Mouse (Mus musculus): ENCODE results near the gene Kmt5a. TPM values are rescaled to one million over a fixed set of nuclear protein-coding genes. Genes with fewer than 3 reads are reported as not detected.

The Kmt5a gene
- polyA plus RNA-seq, 1 experiment = 34.4 TPM

DNA sequence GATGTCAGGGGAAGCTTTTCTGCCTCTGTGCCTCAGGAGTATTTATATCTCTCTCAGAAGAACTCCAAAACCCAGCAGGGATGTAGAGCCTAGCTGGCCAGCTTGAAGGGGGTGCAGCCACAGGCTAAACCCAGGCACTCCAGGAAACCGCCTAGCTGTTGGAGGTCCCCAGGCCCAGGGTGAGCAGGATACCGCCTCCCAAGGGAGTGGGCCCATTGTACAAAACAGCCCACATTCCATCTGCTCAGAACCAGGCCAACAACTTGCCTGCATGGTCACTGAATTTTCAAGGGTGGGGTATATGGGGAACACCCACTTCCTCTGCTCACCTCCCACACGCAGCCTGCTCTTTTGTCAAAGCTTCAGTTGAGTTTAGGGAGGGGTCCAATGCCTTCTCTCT is 60.8 kb downstream of the Kmt5a start:
- no peaks in the 10 kb centered on the region for H3K9me3 ChIP-seq (ENCODE audit: control insufficient read depth, low read length)
- H3K27me3 ChIP-seq (ENCODE audit: control insufficient read depth) = no peaks in the 10 kb centered on the region; the same call in 1 of the 2 replicates
- TF ChIP-seq TAL1 (IDR thresholded peaks at IDR 0.05; ENCODE audit: low read length) = no peak
- no peak for TF ChIP-seq GATA1 (IDR thresholded peaks at IDR 0.05; ENCODE audit: low read length)
- H3K4me3 ChIP-seq (replicated peaks) = no peak overlapping the region
- H3K4me1 ChIP-seq (ENCODE audit: control insufficient read depth) = peaks cover 27% of the 10 kb centered on the region
- no peaks in the 10 kb centered on the region for H3K36me3 ChIP-seq (ENCODE audit: control insufficient read depth)

DNA sequence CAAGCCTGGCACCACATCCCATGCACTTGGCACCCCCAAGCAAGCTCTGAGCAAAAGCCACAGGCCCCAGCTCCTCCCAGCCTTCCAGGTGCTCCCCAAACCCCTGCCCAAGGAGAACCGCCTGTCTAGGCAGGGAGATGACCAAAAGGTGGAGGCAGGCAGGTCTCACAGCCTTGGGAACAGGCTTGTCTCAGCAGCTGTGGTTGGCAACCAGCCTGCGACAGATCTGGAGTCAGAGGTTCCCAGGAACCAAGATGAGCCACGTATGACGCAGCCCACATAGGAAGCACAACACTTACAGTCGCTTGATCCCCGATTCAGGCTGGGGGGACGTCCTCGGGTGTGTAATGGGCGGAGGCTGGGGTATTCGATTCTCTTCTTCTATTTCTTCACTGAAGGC is 61.8 kb downstream of the Kmt5a start:
- H3K27me3 ChIP-seq (ENCODE audit: control insufficient read depth) = no peaks in the 10 kb centered on the region; the same call in 1 of the 2 replicates

DNA sequence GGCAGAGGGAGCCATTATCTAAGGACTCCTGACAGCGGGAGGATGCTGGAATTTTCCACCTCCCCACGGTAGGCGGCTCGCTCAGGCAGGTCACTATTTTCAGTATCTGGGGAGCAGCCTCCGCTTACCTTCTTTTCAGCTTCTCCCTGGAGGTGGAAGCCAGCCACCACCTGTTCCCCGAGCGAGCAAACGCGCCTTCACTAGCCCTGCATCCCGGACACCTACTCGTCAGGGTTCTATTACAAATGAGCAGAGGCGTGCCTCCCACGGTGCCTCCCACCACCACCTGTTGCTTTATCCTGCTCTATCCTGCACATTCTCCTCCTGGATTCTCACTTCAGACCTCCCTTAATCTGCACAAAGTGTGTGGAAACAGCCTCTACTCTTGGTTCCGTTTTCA is 64.0 kb downstream of the Kmt5a start:
- H3K4me1 ChIP-seq (ENCODE audit: control insufficient read depth) = peaks cover 6% of the 10 kb centered on the region
- no peaks in the 10 kb centered on the region for H3K9me3 ChIP-seq (ENCODE audit: control insufficient read depth, low read length)
- peaks cover 3% of the 10 kb centered on the region for H3K27me3 ChIP-seq (ENCODE audit: control insufficient read depth)
- no peaks in the 10 kb centered on the region for H3K36me3 ChIP-seq (ENCODE audit: control insufficient read depth)
- H3K4me3 ChIP-seq (replicated peaks) = no peak overlapping the region
- TF ChIP-seq TAL1 (IDR thresholded peaks at IDR 0.05; ENCODE audit: low read length) = no peak
- TF ChIP-seq GATA1 (IDR thresholded peaks at IDR 0.05; ENCODE audit: low read length) = no peak

More for the DNA sequence above, 61.8 kb downstream of the Kmt5a start:
- Histone ChIP-seq H3K4me3 (replicated peaks) (no peak overlapping the region), H3K4me1 (ENCODE audit: control insufficient read depth) (peaks cover 23% of the 10 kb centered on the region), H3K36me3 (ENCODE audit: control insufficient read depth) (no peaks in the 10 kb centered on the region), H3K9me3 (ENCODE audit: control insufficient read depth, low read length) (no peaks in the 10 kb centered on the region)
- TF ChIP-seq GATA1 (IDR thresholded peaks at IDR 0.05; ENCODE audit: low read length) = no peak
- TF ChIP-seq TAL1 (IDR thresholded peaks at IDR 0.05; ENCODE audit: low read length) = no peak

DNA sequence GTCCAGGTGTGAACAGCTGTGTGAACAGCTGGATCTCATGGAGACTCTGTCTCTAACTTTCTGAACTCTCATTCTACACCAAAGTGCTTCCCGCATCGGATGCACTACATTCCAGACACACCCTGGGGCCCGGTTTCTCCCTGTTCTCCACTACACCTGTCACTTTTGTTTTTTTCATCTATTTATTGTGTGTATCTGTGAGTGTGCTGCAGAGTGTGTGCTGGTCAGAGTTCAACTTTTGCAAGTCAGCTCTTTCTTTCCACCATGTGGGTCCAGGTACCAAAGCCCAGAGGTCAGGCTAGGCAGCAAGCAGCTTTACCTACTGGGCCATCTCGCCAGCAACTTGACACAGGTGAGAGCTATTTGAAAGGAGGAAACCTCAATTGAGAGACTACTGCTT is 65.5 kb downstream of the Kmt5a start:
- Histone ChIP-seq H3K36me3 (ENCODE audit: control insufficient read depth) (no peaks in the 10 kb centered on the region), H3K27me3 (ENCODE audit: control insufficient read depth) (peaks cover 3% of the 10 kb centered on the region), H3K4me3 (replicated peaks) (no peak overlapping the region), H3K9me3 (ENCODE audit: control insufficient read depth, low read length) (no peaks in the 10 kb centered on the region), H3K4me1 (ENCODE audit: control insufficient read depth) (no peaks in the 10 kb centered on the region)
- TF ChIP-seq TAL1 (IDR thresholded peaks at IDR 0.05; ENCODE audit: low read length) (no peak), GATA1 (IDR thresholded peaks at IDR 0.05; ENCODE audit: low read length) (no peak)

DNA sequence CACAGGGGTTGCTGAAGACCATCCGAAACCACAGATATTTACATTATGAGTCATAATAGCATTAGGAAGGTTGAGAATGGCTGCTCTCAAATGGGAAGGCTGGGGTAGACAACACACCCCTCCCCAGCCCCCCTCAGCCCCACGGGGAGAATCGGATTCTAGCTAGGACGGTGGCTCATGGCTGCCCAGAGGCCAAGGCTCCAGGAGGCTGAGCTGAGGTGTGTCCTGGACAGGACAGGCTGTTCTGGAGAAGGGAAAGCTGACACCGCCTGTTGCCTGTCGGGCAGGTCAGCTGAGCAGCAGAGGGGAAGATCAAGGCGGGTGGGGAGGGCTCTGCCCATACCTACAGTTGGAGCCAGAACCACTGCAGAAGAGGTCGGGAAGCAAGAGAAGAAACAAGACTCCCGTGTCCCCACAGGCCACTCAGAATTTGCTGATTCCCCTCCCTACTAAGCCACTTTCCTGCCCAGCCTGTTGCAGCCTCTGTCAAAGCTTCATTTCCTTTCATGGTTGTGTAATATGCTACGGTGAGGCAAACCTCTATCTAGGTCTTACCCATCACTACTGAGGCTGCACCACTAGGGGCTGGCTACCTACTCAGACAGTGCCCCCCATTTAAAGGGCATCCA is 67.1 kb downstream of the Kmt5a start:
- H3K36me3 ChIP-seq (ENCODE audit: control insufficient read depth) = no peaks in the 10 kb centered on the region
- H3K27me3 ChIP-seq (ENCODE audit: control insufficient read depth) = peaks cover 3% of the 10 kb centered on the region
- TF ChIP-seq GATA1 (IDR thresholded peaks at IDR 0.05; ENCODE audit: low read length) (no peak), TAL1 (IDR thresholded peaks at IDR 0.05; ENCODE audit: low read length) (no peak)
- H3K9me3 ChIP-seq (ENCODE audit: control insufficient read depth, low read length) = no peaks in the 10 kb centered on the region
- H3K4me3 ChIP-seq (replicated peaks) = no peak overlapping the region
- no peaks in the 10 kb centered on the region for H3K4me1 ChIP-seq (ENCODE audit: control insufficient read depth)

DNA sequence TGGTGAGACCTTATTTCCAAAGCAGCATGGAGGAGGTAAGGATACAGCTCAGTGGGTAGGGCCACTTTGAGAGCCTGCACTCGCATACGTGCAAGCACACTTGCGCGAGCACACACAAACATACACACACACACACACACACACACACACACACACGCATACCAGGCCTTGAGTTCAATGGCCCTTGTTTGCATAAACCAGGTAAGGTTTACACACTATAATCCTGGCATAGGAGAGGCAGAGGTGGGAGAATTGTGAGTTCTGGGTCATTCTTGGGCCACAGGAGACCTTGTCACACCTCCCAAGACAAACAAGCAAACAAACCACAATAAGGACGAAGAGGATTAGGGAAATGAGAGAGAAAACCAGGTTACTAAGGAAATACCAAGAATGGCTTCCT is 69.5 kb downstream of the Kmt5a start:
- Histone ChIP-seq H3K27me3 (ENCODE audit: control insufficient read depth) (peaks cover 3% of the 10 kb centered on the region), H3K36me3 (ENCODE audit: control insufficient read depth) (no peaks in the 10 kb centered on the region), H3K9me3 (ENCODE audit: control insufficient read depth, low read length) (no peaks in the 10 kb centered on the region), H3K4me3 (replicated peaks) (no peak overlapping the region), H3K4me1 (ENCODE audit: control insufficient read depth) (no peaks in the 10 kb centered on the region)
- TF ChIP-seq TAL1 (IDR thresholded peaks at IDR 0.05; ENCODE audit: low read length) (no peak), GATA1 (IDR thresholded peaks at IDR 0.05; ENCODE audit: low read length) (no peak)

DNA sequence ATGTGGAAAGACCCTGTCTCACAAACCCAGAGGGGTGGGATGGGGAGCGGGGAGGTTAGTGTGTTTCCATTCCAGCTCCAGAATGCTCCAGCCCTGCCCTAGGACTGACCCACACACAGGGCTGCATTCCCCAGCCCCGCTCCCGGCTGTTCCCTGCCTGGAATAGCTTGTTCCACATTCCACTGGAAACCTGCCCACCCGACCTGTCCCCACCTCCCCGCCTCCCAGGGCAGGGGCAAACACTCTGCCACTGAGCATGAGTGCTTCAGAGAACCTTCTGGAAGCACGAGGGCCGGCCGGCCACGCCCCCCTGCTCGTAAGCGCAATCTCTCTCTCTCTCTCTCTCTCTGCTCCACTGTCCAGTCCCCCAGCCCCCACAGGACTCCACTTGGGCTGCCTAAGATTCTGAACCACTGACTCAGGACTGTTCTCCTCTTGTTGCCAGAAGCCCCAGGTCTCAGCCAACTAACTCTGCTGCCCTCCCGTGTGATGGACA is 70.1 kb downstream of the Kmt5a start:
- TF ChIP-seq TAL1 (IDR thresholded peaks at IDR 0.05; ENCODE audit: low read length) = no peak
- TF ChIP-seq GATA1 (IDR thresholded peaks at IDR 0.05; ENCODE audit: low read length) = no peak

DNA sequence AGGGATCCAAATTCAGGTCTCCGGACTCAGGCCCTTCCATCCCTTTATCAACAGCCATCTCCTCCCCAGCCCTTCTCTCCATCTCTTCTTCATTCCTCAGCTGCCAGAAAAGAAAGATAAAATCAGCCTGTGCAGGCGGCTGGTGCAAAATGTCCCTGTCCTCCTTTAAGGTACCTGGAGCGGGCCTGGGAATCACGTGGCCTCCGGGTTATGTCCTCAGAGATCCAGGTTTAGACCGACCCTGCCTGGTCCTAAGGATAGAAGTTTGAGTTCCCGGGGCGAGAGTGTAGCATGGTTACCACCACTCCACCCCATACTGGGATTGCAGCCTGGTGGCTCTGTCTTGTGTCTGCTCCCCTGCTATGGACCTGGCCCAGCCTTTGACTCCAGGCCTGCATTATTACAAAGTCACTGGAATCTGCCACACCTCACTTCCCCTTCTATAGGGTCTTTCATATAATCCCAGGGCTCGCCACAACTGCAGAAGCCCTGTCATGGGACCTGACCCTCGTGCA is 70.9 kb downstream of the Kmt5a start:
- peaks cover 3% of the 10 kb centered on the region for H3K27me3 ChIP-seq (ENCODE audit: control insufficient read depth)

More for the DNA sequence above, 70.1 kb downstream of the Kmt5a start:
- H3K27me3 ChIP-seq (ENCODE audit: control insufficient read depth) = peaks cover 3% of the 10 kb centered on the region
- H3K4me1 ChIP-seq (ENCODE audit: control insufficient read depth) = no peaks in the 10 kb centered on the region
- no peaks in the 10 kb centered on the region for H3K36me3 ChIP-seq (ENCODE audit: control insufficient read depth)
- H3K9me3 ChIP-seq (ENCODE audit: control insufficient read depth, low read length) = no peaks in the 10 kb centered on the region
- H3K4me3 ChIP-seq (replicated peaks) = no peak overlapping the region

More for the DNA sequence above, 70.9 kb downstream of the Kmt5a start:
- no peaks in the 10 kb centered on the region for H3K36me3 ChIP-seq (ENCODE audit: control insufficient read depth)
- no peak for TF ChIP-seq GATA1 (IDR thresholded peaks at IDR 0.05; ENCODE audit: low read length)
- TF ChIP-seq TAL1 (IDR thresholded peaks at IDR 0.05; ENCODE audit: low read length) = no peak
- H3K4me3 ChIP-seq (replicated peaks) = no peak overlapping the region
- no peaks in the 10 kb centered on the region for H3K9me3 ChIP-seq (ENCODE audit: control insufficient read depth, low read length)
- no peaks in the 10 kb centered on the region for H3K4me1 ChIP-seq (ENCODE audit: control insufficient read depth)

Other genes starting within 250 kb of the Kmt5a start
- gene Pitpnm2, start 190.2 kb upstream of the Kmt5a start, polyA plus RNA-seq (2012) = 0.37 and 0.38 TPM in 2 replicates
- 0.28 and 0.32 TPM in 2 replicates for gene Mphosph9, start 112.0 kb upstream of the Kmt5a start, polyA plus RNA-seq (2012)
- gene 2810006K23Rik, start 111.8 kb upstream of the Kmt5a start, polyA plus RNA-seq (2012) = 0.24 and 0.36 TPM in 2 replicates
- 16.1 and 20.1 TPM in 2 replicates for gene Cdk2ap1, start 76.8 kb upstream of the Kmt5a start, polyA plus RNA-seq (2012)
- 0.28 and 0.32 TPM in 2 replicates for gene Sbno1, start 13.9 kb upstream of the Kmt5a start, polyA plus RNA-seq (2012)
- gene Rilpl2, start 38.4 kb downstream of the Kmt5a start, polyA plus RNA-seq (2012) = 0.32 and 0.34 TPM in 2 replicates
- gene Snrnp35, start 43.2 kb downstream of the Kmt5a start, polyA plus RNA-seq (2012) = 2.7 and 3.2 TPM in 2 replicates
- gene Rilpl1, start 91.5 kb downstream of the Kmt5a start, polyA plus RNA-seq (2012) = 0.02 and 0.06 TPM in 2 replicates
- gene Tmed2, start 100.8 kb downstream of the Kmt5a start, polyA plus RNA-seq (2012) = 11.7 and 17.6 TPM in 2 replicates
- 0.84 and 0.94 TPM in 2 replicates for gene Ddx55, start 112.9 kb downstream of the Kmt5a start, polyA plus RNA-seq (2012)
- 0.41 and 0.57 TPM in 2 replicates for gene Eif2b1, start 139.2 kb downstream of the Kmt5a start, polyA plus RNA-seq (2012)
- 0.27 and 0.28 TPM in 2 replicates for gene Gtf2h3, start 139.2 kb downstream of the Kmt5a start, polyA plus RNA-seq (2012)
- gene Atp6v0a2, start 188.6 kb downstream of the Kmt5a start, polyA plus RNA-seq (2012) = 0.63 and 0.65 TPM in 2 replicates